Mouse (Mus musculus) gastrocnemius, adult 2 months (tissue): ENCODE data around the gene Ccnb1ip1. TPM values are rescaled to one million over a fixed set of nuclear protein-coding genes. Genes with fewer than 3 reads are reported as not detected.

ENCODE experiments used
- DNase-seq: peaks from one replicate; pipeline ENCODE4 v3.0.0; 2022
- H3K27ac ChIP-seq: fragments of 200-600 bp; 2 replicates; pipeline ENCODE4 v1.8.1; 2022; ENCODE audit warnings: mild to moderate bottlenecking
- H3K4me3 ChIP-seq: fragments of 200-600 bp; 2 replicates; pipeline ENCODE4 v1.8.1; 2022; ENCODE audit warnings: mild to moderate bottlenecking, moderate library complexity
- CTCF ChIP-seq: fragments of 200-600 bp; IDR thresholded peaks from 2 replicates; pipeline ENCODE4 v1.8.1; 2022; ENCODE audit warnings: antibody characterized with exemption, mild to moderate bottlenecking, moderate library complexity
- intact Hi-C: fragments of 180-260 bp; cut with DNase I; formaldehyde crosslinking; loops from one replicate; pipeline ENCODE4 v1.15.1; 2025
- total RNA-seq, 2 experiments: library from RNA; stranded (reverse); gene quantifications; 2 replicates each; pipeline ENCODE4 v1.2.3; 2021

Gene Ccnb1ip1
- total RNA-seq, 2 experiments from 2014 or later = not detected

- intact Hi-C loops = no loop called here
- TF ChIP-seq CTCF = no peak
Observed at GRCm38 (mm10) chr14:50758416-50759085, 49.0 kb downstream of the Ccnb1ip1 start.

GRCm38 (mm10) chr14:50744994-50745393 is 62.5 kb downstream of the Ccnb1ip1 start, which contains the start of gene Olfr749:
Olfr749 (minus strand) TSS chr14:50745094.
- no peak within 1 kb of the TSS for H3K4me3 ChIP-seq
- no peak within 1 kb of the TSS for H3K27ac ChIP-seq
- no peak for TF ChIP-seq CTCF
- intact Hi-C loops = no loop called here
- no peak for DNase-seq

More at GRCm38 (mm10) chr14:50758416-50759085, 49.0 kb downstream of the Ccnb1ip1 start:
- no peak for DNase-seq
- Histone ChIP-seq H3K4me3 (no peak overlapping the region), H3K27ac (no peak overlapping the region)

- DNase-seq = no peak
- intact Hi-C loops = no loop called here
Observed at GRCm38 (mm10) chr14:50741584-50741983, 65.9 kb downstream of the Ccnb1ip1 start.

GRCm38 (mm10) chr14:50740334-50740733 is 67.2 kb downstream of the Ccnb1ip1 start:
- intact Hi-C loops = no loop called here
- no peak for TF ChIP-seq CTCF
- Histone ChIP-seq H3K27ac (no peak overlapping the region), H3K4me3 (no peak overlapping the region)
- DNase-seq = no peak

More at GRCm38 (mm10) chr14:50741584-50741983, 65.9 kb downstream of the Ccnb1ip1 start:
- Histone ChIP-seq H3K27ac (no peak overlapping the region), H3K4me3 (no peak overlapping the region)
- no peak for TF ChIP-seq CTCF

Other genes with a start within 250 kb of the Ccnb1ip1 start
- not detected for gene Olfr744, start 192.9 kb downstream of the Ccnb1ip1 start, total RNA-seq
- not detected for gene Olfr745, start 168.3 kb downstream of the Ccnb1ip1 start, total RNA-seq
- not detected for gene Olfr746, start 160.6 kb downstream of the Ccnb1ip1 start, total RNA-seq
- gene Olfr747, start 114.5 kb downstream of the Ccnb1ip1 start, total RNA-seq = not detected
- gene Olfr748, start 100.4 kb downstream of the Ccnb1ip1 start, total RNA-seq = not detected
- not detected for gene Olfr749, start 62.6 kb downstream of the Ccnb1ip1 start, total RNA-seq
- 1 to 10 TPM; 6.2 to 6.4 TPM for gene Ttc5, start 22.2 kb downstream of the Ccnb1ip1 start, total RNA-seq
- gene Parp2, start 109 bp upstream of the Ccnb1ip1 start, total RNA-seq = 10 to 100 TPM; 10.2 TPM
- gene Tep1, start 62.8 kb upstream of the Ccnb1ip1 start, total RNA-seq = 1 to 10 TPM; 6.6 to 9.5 TPM
- gene Klhl33, start 89.8 kb upstream of the Ccnb1ip1 start, total RNA-seq = 10 to 100 TPM; 68.8 to 76.8 TPM
- gene Osgep, start 117.2 kb upstream of the Ccnb1ip1 start, total RNA-seq = 10 to 100 TPM; 45.3 to 63.1 TPM
- gene Apex1, start 117.2 kb upstream of the Ccnb1ip1 start, total RNA-seq = 10 to 100 TPM; 28.0 to 28.1 TPM
- 10 to 100 TPM; 16.2 to 16.6 TPM for gene Pip4p1, start 123.1 kb upstream of the Ccnb1ip1 start, total RNA-seq
- gene Pnp, start 123.3 kb upstream of the Ccnb1ip1 start, total RNA-seq = 1 to 10 TPM; 3.6 to 5.9 TPM
- 1 to 10 TPM; 2.9 to 7.8 TPM for gene Gm49342, start 136.8 kb upstream of the Ccnb1ip1 start, total RNA-seq
- under 1 TPM in 1 of 2 experiments, not detected in 1; 0.47 TPM for gene Pnp2, start 148.3 kb upstream of the Ccnb1ip1 start, total RNA-seq
- gene Rnase10, start 200.0 kb upstream of the Ccnb1ip1 start, total RNA-seq = not detected
- gene Rnase9, start 234.1 kb upstream of the Ccnb1ip1 start, total RNA-seq = not detected
- not detected for gene Rnase11, start 242.4 kb upstream of the Ccnb1ip1 start, total RNA-seq
- not detected for gene Rnase12, start 249.9 kb upstream of the Ccnb1ip1 start, total RNA-seq